Mouse (Mus musculus): ENCODE data around the gene Whrn. TPM values are rescaled to one million over a fixed set of nuclear protein-coding genes. Genes with fewer than 3 reads are reported as not detected.
A peak's percentile ranks its signal among the peaks of the same experiment; 100 is the strongest.

Whrn gene
- polyA plus RNA-seq, 1 experiment: not detected

- no peaks in the 10 kb centered on the region for H3K4me1 ChIP-seq (ENCODE audit: control insufficient read depth, insufficient read depth, low read length)
- no peak overlapping the region for H3K27ac ChIP-seq (ENCODE audit: insufficient read depth, low read depth, low read length)
- TF ChIP-seq CTCF (IDR thresholded peaks at IDR 0.05; ENCODE audit: low read depth, low read length) (no peak), POLR2A (IDR thresholded peaks at IDR 0.05; ENCODE audit: borderline replicate concordance, low read depth, low read length) (no peak)
- no peak overlapping the region for H3K4me3 ChIP-seq (ENCODE audit: insufficient read depth, low read length)
Observed at GRCm38 (mm10) chr4:63437119-63437815, 58.5 kb downstream of the Whrn start.

- Histone ChIP-seq H3K4me3 (ENCODE audit: insufficient read depth, low read length) (no peak overlapping the region), H3K27ac (ENCODE audit: insufficient read depth, low read depth, low read length) (no peak overlapping the region), H3K4me1 (ENCODE audit: control insufficient read depth, insufficient read depth, low read length) (no peaks in the 10 kb centered on the region)
- TF ChIP-seq POLR2A (IDR thresholded peaks at IDR 0.05; ENCODE audit: borderline replicate concordance, low read depth, low read length) (no peak), CTCF (IDR thresholded peaks at IDR 0.05; ENCODE audit: low read depth, low read length) (no peak)
Observed at GRCm38 (mm10) chr4:63435402-63435801, 60.4 kb downstream of the Whrn start.

- no peak overlapping the region for H3K27ac ChIP-seq (ENCODE audit: insufficient read depth, low read depth, low read length)
Observed at GRCm38 (mm10) chr4:63431098-63431497, 64.7 kb downstream of the Whrn start.

GRCm38 (mm10) chr4:63430357-63430756, 65.4 kb downstream of the Whrn start:
- TF ChIP-seq POLR2A (IDR thresholded peaks at IDR 0.05; ENCODE audit: borderline replicate concordance, low read depth, low read length): no peak
- TF ChIP-seq CTCF (IDR thresholded peaks at IDR 0.05; ENCODE audit: low read depth, low read length): no peak
- Histone ChIP-seq H3K4me3 (ENCODE audit: insufficient read depth, low read length) (no peak overlapping the region), H3K4me1 (ENCODE audit: control insufficient read depth, insufficient read depth, low read length) (no peaks in the 10 kb centered on the region), H3K27ac (ENCODE audit: insufficient read depth, low read depth, low read length) (no peak overlapping the region)

More at GRCm38 (mm10) chr4:63431098-63431497, 64.7 kb downstream of the Whrn start:
- Histone ChIP-seq H3K4me3 (ENCODE audit: insufficient read depth, low read length) (no peak overlapping the region), H3K4me1 (ENCODE audit: control insufficient read depth, insufficient read depth, low read length) (no peaks in the 10 kb centered on the region)
- TF ChIP-seq POLR2A (IDR thresholded peaks at IDR 0.05; ENCODE audit: borderline replicate concordance, low read depth, low read length) (no peak), CTCF (IDR thresholded peaks at IDR 0.05; ENCODE audit: low read depth, low read length) (no peak)

- no peak overlapping the region for H3K27ac ChIP-seq (ENCODE audit: insufficient read depth, low read depth, low read length)
- no peak for TF ChIP-seq CTCF (IDR thresholded peaks at IDR 0.05; ENCODE audit: low read depth, low read length)
- H3K4me1 ChIP-seq (ENCODE audit: control insufficient read depth, insufficient read depth, low read length): peaks cover 13% of the 10 kb centered on the region
- no peak overlapping the region for H3K4me3 ChIP-seq (ENCODE audit: insufficient read depth, low read length)
Observed at GRCm38 (mm10) chr4:63426308-63426707, 69.5 kb downstream of the Whrn start.

- no peak for TF ChIP-seq POLR2A (IDR thresholded peaks at IDR 0.05; ENCODE audit: borderline replicate concordance, low read depth, low read length)
- no peak for TF ChIP-seq CTCF (IDR thresholded peaks at IDR 0.05; ENCODE audit: low read depth, low read length)
- Histone ChIP-seq H3K4me3 (ENCODE audit: insufficient read depth, low read length) (no peak overlapping the region), H3K4me1 (ENCODE audit: control insufficient read depth, insufficient read depth, low read length) (peaks cover 13% of the 10 kb centered on the region), H3K27ac (ENCODE audit: insufficient read depth, low read depth, low read length) (no peak overlapping the region)
Observed at GRCm38 (mm10) chr4:63423811-63424210, 72.0 kb downstream of the Whrn start.

- no peak for TF ChIP-seq POLR2A (IDR thresholded peaks at IDR 0.05; ENCODE audit: borderline replicate concordance, low read depth, low read length)
- no peak for TF ChIP-seq CTCF (IDR thresholded peaks at IDR 0.05; ENCODE audit: low read depth, low read length)
- Histone ChIP-seq H3K4me3 (ENCODE audit: insufficient read depth, low read length) (no peak overlapping the region), H3K27ac (ENCODE audit: insufficient read depth, low read depth, low read length) (no peak overlapping the region)
Observed at GRCm38 (mm10) chr4:63423231-63423630, 72.6 kb downstream of the Whrn start.

GRCm38 (mm10) chr4:63420143-63420920, 75.5 kb downstream of the Whrn start:
- TF ChIP-seq CTCF (IDR thresholded peaks at IDR 0.05; ENCODE audit: low read depth, low read length) (no peak), POLR2A (IDR thresholded peaks at IDR 0.05; ENCODE audit: borderline replicate concordance, low read depth, low read length) (no peak)
- H3K27ac ChIP-seq (ENCODE audit: insufficient read depth, low read depth, low read length): no peak overlapping the region
- H3K4me1 ChIP-seq (ENCODE audit: control insufficient read depth, insufficient read depth, low read length): peaks cover 13% of the 10 kb centered on the region
- H3K4me3 ChIP-seq (ENCODE audit: insufficient read depth, low read length): no peak overlapping the region

More at GRCm38 (mm10) chr4:63423231-63423630, 72.6 kb downstream of the Whrn start:
- H3K4me1 ChIP-seq (ENCODE audit: control insufficient read depth, insufficient read depth, low read length): peaks cover 13% of the 10 kb centered on the region

GRCm38 (mm10) chr4:63418270-63418669, 77.5 kb downstream of the Whrn start:
- H3K27ac ChIP-seq (ENCODE audit: insufficient read depth, low read depth, low read length): no peak overlapping the region
- no peaks in the 10 kb centered on the region for H3K4me1 ChIP-seq (ENCODE audit: control insufficient read depth, insufficient read depth, low read length)
- H3K4me3 ChIP-seq (ENCODE audit: insufficient read depth, low read length): no peak overlapping the region
- TF ChIP-seq POLR2A (IDR thresholded peaks at IDR 0.05; ENCODE audit: borderline replicate concordance, low read depth, low read length): no peak

GRCm38 (mm10) chr4:63417318-63417957, 78.4 kb downstream of the Whrn start:
- TF ChIP-seq CTCF (IDR thresholded peaks at IDR 0.05; ENCODE audit: low read depth, low read length) (peak; percentile 52; the same call in 1 of the 2 replicates), POLR2A (IDR thresholded peaks at IDR 0.05; ENCODE audit: borderline replicate concordance, low read depth, low read length) (no peak)

More at GRCm38 (mm10) chr4:63417318-63417957, 78.4 kb downstream of the Whrn start:
- Histone ChIP-seq H3K4me3 (ENCODE audit: insufficient read depth, low read length) (no peak overlapping the region), H3K27ac (ENCODE audit: insufficient read depth, low read depth, low read length) (no peak overlapping the region), H3K4me1 (ENCODE audit: control insufficient read depth, insufficient read depth, low read length) (no peaks in the 10 kb centered on the region)

Data from bone marrow macrophage, adult 2 months (primary cell).